Mouse (Mus musculus) MEL (cell line): ENCODE results near the gene Gm20388. TPM values are rescaled to one million over a fixed set of nuclear protein-coding genes. Genes with fewer than 3 reads are reported as not detected.

ENCODE experiments used
- DNase-seq: peaks from one replicate; pipeline ENCODE4 v3.0.0; 2011; ENCODE audit warnings: low read depth, low spot score
- H3K27ac ChIP-seq: 2 replicates; pipeline ENCODE4 v1.5.1; 2012; ENCODE audit warnings: low read depth, mild to moderate bottlenecking, control low read depth, low read length, moderate library complexity; ENCODE audit not compliant: control insufficient read depth
- H3K27me3 ChIP-seq, 2 experiments: fragments of 150-350 bp in 1 of 2; sonication (generic) in 1 of 2; 2 replicates each; pipeline ENCODE4 v1.6.1; 2012; ENCODE audit warnings: low read length in 2 of 2, mild to moderate bottlenecking in 2 of 2, improper control_type of control experiment in 1 of 2, moderate library complexity in 1 of 2; ENCODE audit not compliant: insufficient read depth in 2 of 2, control insufficient read depth in 1 of 2
- H3K36me3 ChIP-seq, 2 experiments: 2 replicates each; pipeline ENCODE4 v1.6.1; 2012 to 2014; ENCODE audit warnings: low read length in 2 of 2, improper control_type of control experiment in 1 of 2, inconsistent platforms in 1 of 2, mild to moderate bottlenecking in 1 of 2; ENCODE audit not compliant: insufficient read depth in 2 of 2, control insufficient read depth in 1 of 2
- H3K4me1 ChIP-seq, 2 experiments: fragments of 150-350 bp in 1 of 2; sonication (generic) in 1 of 2; 2 replicates each; pipeline ENCODE4 v1.6.1; 2012; ENCODE audit warnings: low read length in 2 of 2, improper control_type of control experiment in 1 of 2, mild to moderate bottlenecking in 1 of 2; ENCODE audit not compliant: insufficient read depth in 2 of 2, control insufficient read depth in 1 of 2
- H3K4me3 ChIP-seq, 2 experiments: fragments of 150-350 bp in 1 of 2; sonication (generic) in 1 of 2; 2 replicates each; pipeline ENCODE4 v1.5.1; 2012; ENCODE audit warnings: low read depth in 2 of 2, low read length in 2 of 2, mild to moderate bottlenecking in 2 of 2, moderate library complexity in 2 of 2, control low read depth in 1 of 2, improper control_type of control experiment in 1 of 2; ENCODE audit not compliant: control insufficient read depth in 1 of 2, insufficient read depth in 1 of 2
- H3K79me2 ChIP-seq: 2 replicates; pipeline ENCODE4 v1.6.1; 2012; ENCODE audit warnings: mild to moderate bottlenecking, low read length, moderate library complexity; ENCODE audit not compliant: control insufficient read depth, poor library complexity, insufficient read depth
- H3K9ac ChIP-seq: 2 replicates; pipeline ENCODE4 v1.6.1; 2012; ENCODE audit warnings: low read depth, mild to moderate bottlenecking, control low read depth, low read length, moderate library complexity; ENCODE audit not compliant: control insufficient read depth, poor library complexity, severe bottlenecking
- H3K9me3 ChIP-seq: fragments of 150-350 bp; sonication (generic); replicated peaks from 2 replicates; pipeline ENCODE4 v1.6.1; 2012; ENCODE audit warnings: mild to moderate bottlenecking, low read length, improper control_type of control experiment, moderate library complexity; ENCODE audit not compliant: insufficient read depth
- BHLHE40 ChIP-seq: IDR thresholded peaks from 2 replicates; pipeline ENCODE4 v1.6.1; 2012; ENCODE audit warnings: low read depth, mild to moderate bottlenecking, inconsistent platforms, low read length, improper control_type of control experiment, borderline replicate concordance
- CHD1 ChIP-seq: IDR thresholded peaks from 2 replicates; pipeline ENCODE4 v1.6.1; 2012; ENCODE audit warnings: low read depth, mild to moderate bottlenecking, inconsistent platforms, low read length, improper control_type of control experiment
- EP300 ChIP-seq, 2 experiments: IDR thresholded peaks; 2 replicates each; pipeline ENCODE4 v1.6.1; 2011; ENCODE audit warnings: improper control_type of control experiment in 2 of 2, low read length in 2 of 2, low read depth in 1 of 2, mild to moderate bottlenecking in 1 of 2
- GATA1 ChIP-seq: IDR thresholded peaks from 2 replicates; pipeline ENCODE4 v1.6.1; 2011; ENCODE audit warnings: low read depth, low read length, improper control_type of control experiment
- MAX ChIP-seq: IDR thresholded peaks from 2 replicates; pipeline ENCODE4 v1.6.1; 2011; ENCODE audit warnings: low read length, improper control_type of control experiment
- MAZ ChIP-seq: IDR thresholded peaks from 2 replicates; pipeline ENCODE4 v1.6.1; 2012; ENCODE audit warnings: low read depth, mild to moderate bottlenecking, inconsistent platforms, low read length, improper control_type of control experiment
- MEF2A ChIP-seq: IDR thresholded peaks from 2 replicates; pipeline ENCODE4 v1.6.1; 2014; ENCODE audit warnings: low read depth, mild to moderate bottlenecking, inconsistent platforms, low read length, improper control_type of control experiment; ENCODE audit not compliant: poor library complexity, insufficient replicate concordance, severe bottlenecking; ENCODE audit errors: extremely low read depth
- MXI1 ChIP-seq: IDR thresholded peaks from 2 replicates; pipeline ENCODE4 v1.6.1; 2011; ENCODE audit warnings: mild to moderate bottlenecking, low read depth, low read length, improper control_type of control experiment
- NELFE ChIP-seq: IDR thresholded peaks from 2 replicates; pipeline ENCODE4 v1.6.1; 2011; ENCODE audit warnings: low read depth, low read length, improper control_type of control experiment
- POLR2AphosphoS5 ChIP-seq: IDR thresholded peaks from 2 replicates; pipeline ENCODE4 v1.6.1; 2012; ENCODE audit warnings: low read depth, borderline replicate concordance, mild to moderate bottlenecking, inconsistent platforms, low read length, moderate library complexity, mixed read lengths
- RCOR1 ChIP-seq: IDR thresholded peaks from 2 replicates; pipeline ENCODE4 v1.6.1; 2012; ENCODE audit warnings: low read depth, mild to moderate bottlenecking, inconsistent platforms, low read length, improper control_type of control experiment
- SMC3 ChIP-seq: IDR thresholded peaks from 2 replicates; pipeline ENCODE4 v1.6.1; 2011; ENCODE audit warnings: low read depth, low read length, improper control_type of control experiment
- ZKSCAN1 ChIP-seq: IDR thresholded peaks from 2 replicates; pipeline ENCODE4 v1.6.1; 2012; ENCODE audit warnings: low read depth, mild to moderate bottlenecking, inconsistent platforms, low read length, improper control_type of control experiment, moderate library complexity
- ZNF384 ChIP-seq: IDR thresholded peaks from 2 replicates; pipeline ENCODE4 v1.6.1; 2012; ENCODE audit warnings: low read depth, mild to moderate bottlenecking, inconsistent platforms, low read length, improper control_type of control experiment
- polyA plus RNA-seq, 2 experiments: library from polyadenylated mRNA; stranded (reverse) in 1 of 2; unstranded in 1 of 2; fragments of >175 nt in 1 of 2; fragments of >200 nt in 1 of 2; gene quantifications; 2 replicates each; pipeline versions ENCODE4 v1.2.1 to v1.2.4; 2012; ENCODE audit warnings: low replicate concordance in 2 of 2, low read depth in 1 of 2; ENCODE audit not compliant: insufficient read length in 2 of 2, insufficient read depth in 1 of 2, missing spikeins in 1 of 2
- total RNA-seq: library from RNA; depleted of rRNA; stranded (reverse); fragments of 300-350 nt; gene quantifications from 2 replicates; pipeline ENCODE4 v1.2.3, GENCODE M21; 2012

Gene Gm20388
- total and polyA plus RNA-seq, 3 experiments = 11.1 to 17.8 TPM; not detected in 1

GRCm38 (mm10) chr8:122523652-122524360 lies 2613.2 kb downstream of the Gm20388 start:
- TF ChIP-seq SMC3 = no peak
- no peak for TF ChIP-seq EP300 (IDR thresholded peaks at IDR 0.05; ENCODE audit: low read depth in 1 of 2, low read length in 2 of 2)
- TF ChIP-seq MEF2A = no peak
- TF ChIP-seq POLR2AphosphoS5 = no peak
- TF ChIP-seq RCOR1 = no peak
- TF ChIP-seq NELFE = no peak
- no peak for TF ChIP-seq BHLHE40
- TF ChIP-seq MAZ = no peak
- TF ChIP-seq CHD1 = no peak
- Histone ChIP-seq H3K4me1 (0 out of 4 replicates have a peak, but pooled peaks cover 0 to 3% of the 10 kb centered on the region in 2 experiments), H3K9ac (no peak overlapping the region), H3K9me3 (no peaks in the 10 kb centered on the region), H3K36me3 (peaks cover 0 to 6% of the 10 kb centered on the region in 2 experiments; a peak in 2 of 4 replicates), H3K79me2 (peaks cover 26% of the 10 kb centered on the region; the same call in 1 of the 2 replicates), H3K27me3 (no peaks in the 10 kb centered on the region), H3K4me3 (no peak overlapping the region), H3K27ac (no peak overlapping the region)
- DNase-seq = no peak

- TF ChIP-seq MXI1 (no peak), ZKSCAN1 (no peak), ZNF384 (no peak), MAX (no peak), GATA1 (no peak)
- Histone ChIP-seq H3K79me2 (peaks cover 31% of the 10 kb centered on the region; the same call in 1 of the 2 replicates), H3K9me3 (no peaks in the 10 kb centered on the region), H3K4me3 (no peak overlapping the region), H3K9ac (no peak overlapping the region), H3K27me3 (no peaks in the 10 kb centered on the region), H3K27ac (no peak overlapping the region), H3K36me3 (peaks cover 0 to 6% of the 10 kb centered on the region in 2 experiments; a peak in 2 of 4 replicates), H3K4me1 (0 out of 4 replicates have a peak, but pooled peaks cover 0 to 3% of the 10 kb centered on the region in 2 experiments)
- no peak for DNase-seq
Observed at GRCm38 (mm10) chr8:122524506-122524905, 2613.9 kb downstream of the Gm20388 start.
